Mouse (Mus musculus): Measurements from ENCODE around the gene Slc7a15.
"Not testable (repeated sequence)": the region's sequence is repeated elsewhere in the genome, so short reads cannot be mapped to it uniquely, and the experiment has no call there.

Gene Slc7a15

DNA sequence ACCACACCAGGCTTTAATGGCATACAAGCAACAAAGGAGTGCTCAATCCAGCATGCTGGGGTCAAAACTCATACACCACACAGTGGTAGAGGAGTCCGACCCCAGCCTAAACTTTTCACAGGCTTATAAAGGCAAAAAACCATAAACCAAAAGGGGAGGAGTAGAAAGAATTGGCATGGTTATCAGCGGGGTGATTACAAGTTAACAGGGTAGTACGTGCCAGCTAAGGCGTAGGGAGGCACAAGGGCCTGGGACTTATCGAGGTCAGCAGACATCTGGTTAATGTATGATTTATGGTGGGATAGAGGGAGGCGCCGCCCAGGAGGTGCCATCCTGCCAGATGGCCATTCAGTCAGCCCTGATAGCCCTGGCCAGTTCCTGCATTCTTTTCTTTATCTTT, at the start of gene Slc7a15:
Gene Slc7a15, minus strand, starts transcription at position 101 of the 400 bp plus-strand sequence.
- not testable (repeated sequence) for DNase-seq

DNA sequence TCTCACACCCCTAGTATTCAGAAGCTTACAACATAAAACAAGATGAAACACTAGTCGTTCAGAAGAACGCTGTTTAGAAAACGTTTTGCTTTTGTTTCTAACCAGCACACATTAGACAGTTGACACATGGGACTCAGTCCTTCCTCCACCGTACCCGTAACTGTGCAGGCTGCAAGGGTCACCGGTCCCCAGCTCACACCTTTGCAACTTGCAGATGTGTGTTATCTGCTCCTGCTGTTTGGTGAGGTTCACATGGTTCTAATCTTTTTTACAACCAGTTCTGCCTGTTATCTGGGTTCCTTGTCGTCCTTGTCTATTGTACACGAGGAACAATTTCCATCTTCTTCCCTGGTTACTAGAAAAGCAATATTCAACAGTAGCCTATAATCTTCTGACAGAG, 49.3 kb upstream of the Slc7a15 start:
- not testable (repeated sequence) for DNase-seq

DNA sequence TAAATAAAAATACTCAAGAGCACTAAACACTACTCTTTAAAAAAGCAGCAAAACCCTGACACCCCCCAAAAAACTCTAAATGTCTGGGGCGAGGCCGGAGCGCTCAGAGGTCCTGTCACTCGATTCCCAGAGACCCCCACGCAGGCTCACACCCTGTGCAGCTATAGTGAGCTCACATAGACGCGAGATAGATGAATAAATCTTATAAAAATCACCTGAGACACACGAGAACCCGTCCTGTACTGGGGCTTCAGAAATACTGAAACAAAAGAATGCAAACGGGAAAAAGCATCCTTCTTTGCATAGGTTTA, 42.5 kb upstream of the Slc7a15 start:
- DNase-seq = peak in 1 of 2 experiments; percentile 28

DNA sequence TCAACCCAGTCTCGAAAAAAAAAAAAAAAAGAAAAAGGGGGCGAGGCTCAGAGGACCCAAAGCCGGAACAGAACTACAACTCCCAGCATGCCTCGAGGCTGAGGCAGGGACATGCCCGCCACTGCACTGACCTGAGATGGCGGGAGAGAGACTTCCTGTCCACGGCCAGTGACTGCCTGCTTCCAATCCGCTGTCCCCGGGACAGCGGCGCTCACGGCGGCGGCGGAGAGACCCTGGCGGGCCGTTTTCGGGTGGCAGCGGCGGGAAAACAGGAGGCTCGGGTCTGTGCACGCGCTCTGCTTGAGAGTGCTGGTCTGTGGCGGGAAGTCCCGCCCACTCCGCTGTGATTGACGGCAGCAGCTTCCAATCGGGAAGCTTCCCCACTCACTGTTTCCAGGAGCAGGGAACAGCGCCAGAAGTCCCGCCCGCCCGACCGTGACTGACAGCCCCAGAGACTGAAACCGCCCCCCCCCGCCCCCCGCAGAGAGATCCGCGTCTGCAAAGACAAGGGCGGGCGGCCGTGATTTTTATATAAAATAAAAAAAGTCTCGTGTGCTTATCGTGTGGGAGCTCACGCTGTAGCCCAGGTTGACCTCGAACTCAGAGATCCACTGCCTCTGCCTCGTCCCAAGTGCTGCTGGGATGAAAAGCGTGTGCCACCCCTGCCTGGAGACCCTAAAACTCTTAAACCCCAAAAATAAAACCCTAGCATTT, 42.0 kb upstream of the Slc7a15 start:
- peak; percentile 98 to 100 for DNase-seq

DNA sequence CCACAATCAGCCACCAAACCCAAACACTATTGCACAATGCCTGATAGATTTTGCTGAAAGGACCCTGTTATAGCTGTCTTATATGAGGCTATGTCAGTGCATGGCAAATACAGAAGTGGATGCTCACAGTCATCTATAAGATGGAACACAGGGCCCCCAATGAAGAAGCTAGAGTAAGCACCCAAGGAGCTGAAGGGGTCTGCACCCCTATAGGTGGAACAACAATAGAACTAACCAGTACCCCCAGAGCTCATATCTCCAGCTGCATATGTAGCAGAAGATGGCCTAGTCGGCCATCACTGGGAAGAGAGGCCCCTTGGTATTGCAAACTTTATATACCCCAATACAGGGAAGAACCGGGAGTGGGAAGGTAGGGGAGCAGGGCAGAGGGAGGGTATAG, 41.3 kb upstream of the Slc7a15 start:
- peak in 1 of 2 experiments; percentile 10 for DNase-seq

DNA sequence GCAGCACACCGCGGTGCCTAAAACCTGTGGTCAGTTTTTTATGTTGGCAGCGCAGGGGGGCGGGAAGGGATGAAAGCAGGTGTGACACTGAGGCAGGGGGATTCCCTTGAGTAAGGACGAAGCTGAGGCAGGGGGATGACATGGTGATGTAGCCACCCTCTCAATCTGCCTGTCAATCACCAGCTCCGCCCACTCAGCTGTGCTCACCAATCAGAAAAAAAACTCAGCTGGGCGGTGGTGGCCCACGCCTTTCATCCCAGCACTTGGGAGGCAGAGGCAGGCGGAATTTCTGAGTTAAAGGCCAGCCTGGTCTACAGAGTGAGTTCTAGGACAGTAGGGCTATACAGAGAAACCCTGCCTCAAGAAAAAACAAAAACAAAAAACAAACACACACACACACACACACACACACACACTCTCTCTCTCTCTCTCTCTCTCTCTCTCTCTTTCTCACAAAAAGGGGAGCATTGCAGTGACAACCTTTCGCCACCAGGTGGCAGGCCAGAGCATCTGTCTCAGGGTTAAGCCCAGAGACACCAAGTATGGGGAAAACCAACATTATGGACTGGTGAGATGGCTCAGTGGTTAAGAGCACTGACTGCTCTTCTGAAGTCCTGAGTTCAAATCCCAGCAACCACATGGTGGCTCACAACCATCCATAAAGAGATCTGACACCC, 39.7 kb upstream of the Slc7a15 start:
- DNase-seq = peak; percentile 74 to 79

DNA sequence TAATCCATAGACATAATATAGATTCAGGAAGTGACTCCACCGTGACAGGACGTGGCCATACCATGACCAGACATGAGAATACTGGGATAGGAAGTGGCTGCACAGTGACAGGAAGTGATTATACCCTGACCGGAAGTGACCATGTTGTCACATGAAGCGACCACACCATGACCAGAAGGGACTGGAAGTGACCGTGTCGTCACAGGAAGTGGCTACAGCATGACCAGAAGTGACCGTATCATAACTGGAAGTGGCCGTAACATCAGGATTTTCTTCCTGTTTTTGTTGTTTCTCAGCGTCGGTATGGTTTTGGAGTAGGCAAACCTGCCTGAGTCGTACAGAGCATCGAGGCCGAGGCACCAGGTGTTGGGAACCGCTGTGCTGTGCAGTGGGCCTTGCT, 38.1 kb upstream of the Slc7a15 start:
- DNase-seq = no peak

DNA sequence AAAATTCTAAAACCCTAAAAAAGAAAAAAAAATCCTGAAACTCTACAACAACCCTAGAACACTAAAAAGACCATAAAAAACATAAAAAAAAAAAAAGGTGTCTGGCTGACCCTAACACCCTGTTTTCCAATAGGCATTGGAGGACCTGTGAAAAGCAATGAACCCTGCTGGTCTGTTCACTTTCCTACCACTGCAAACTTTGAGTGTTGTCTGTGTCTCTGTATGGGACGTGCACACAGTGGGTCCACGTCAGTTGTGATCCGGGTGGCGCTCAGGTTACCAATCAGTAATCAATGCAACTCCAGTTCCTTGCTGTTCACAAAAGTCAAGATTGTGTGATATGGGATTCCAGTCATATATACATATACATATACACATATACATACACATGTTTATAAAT, 36.7 kb upstream of the Slc7a15 start:
- no peak for DNase-seq

DNA sequence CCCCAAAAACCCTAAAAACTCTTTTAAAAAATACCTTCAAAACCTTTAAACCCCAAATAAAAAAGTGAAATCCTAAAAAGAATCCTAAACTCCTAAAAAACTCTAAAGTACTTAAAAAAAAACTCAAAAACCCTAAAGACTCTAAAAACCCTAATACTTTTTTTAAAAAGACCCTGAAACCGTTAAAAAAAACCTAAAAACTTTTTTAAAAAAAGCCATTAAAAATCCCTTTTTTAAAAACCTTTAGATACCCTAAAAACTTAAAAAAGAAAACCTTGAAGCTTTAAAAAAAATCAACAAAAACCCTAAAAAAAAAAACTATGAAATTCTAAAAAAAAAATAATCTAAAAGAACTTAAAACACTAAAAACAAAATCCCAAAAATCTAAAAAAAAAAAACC, 35.4 kb upstream of the Slc7a15 start:
- DNase-seq = no peak

DNA sequence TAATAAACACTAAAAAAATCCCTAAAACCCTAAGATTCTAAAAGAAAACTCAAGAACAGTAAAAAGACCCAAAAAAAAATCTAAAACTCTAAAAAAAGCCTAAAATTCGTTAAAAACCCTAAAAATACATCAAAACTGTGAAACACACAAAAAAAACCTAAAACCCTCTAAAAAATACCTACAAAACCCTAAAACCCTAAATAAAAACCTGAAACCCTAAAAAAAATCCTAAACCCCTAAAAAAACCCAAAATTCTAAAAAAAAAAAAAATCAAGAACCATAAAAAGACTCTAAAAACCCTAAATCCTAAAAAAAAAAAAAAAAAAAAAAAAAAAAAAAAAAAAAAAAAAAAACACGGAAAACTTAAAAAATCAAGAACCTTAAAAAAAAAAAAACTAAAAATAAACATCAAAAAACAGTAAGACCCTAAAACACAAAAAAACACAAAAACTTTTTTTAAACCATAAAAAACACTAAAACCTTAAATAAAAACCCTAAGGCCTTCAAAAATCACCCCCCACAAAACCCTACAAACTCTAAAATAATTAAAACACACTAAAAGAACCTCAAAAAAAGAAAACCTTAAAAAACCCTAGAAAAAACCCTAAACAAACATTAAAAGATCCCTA, 34.0 kb upstream of the Slc7a15 start:
- no peak for DNase-seq

DNA sequence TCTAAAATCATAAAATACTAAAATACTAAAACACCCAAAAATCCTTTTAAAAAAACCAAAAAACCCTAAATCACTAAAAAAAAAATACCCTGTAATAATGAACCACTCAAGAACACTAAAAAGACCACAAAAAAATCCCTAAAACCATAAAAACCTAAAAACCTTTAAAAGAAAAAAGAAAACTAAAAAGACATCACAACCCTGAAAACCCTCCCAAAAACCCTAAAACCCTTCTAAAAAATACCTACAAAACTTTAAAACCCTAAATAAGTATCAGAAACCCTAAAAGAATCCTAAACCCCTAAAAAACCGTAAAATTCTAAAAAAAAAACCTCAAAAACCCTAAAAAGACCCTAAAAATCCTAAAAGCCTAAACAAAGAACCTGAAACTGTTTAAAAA, 32.8 kb upstream of the Slc7a15 start:
- no peak for DNase-seq

DNA sequence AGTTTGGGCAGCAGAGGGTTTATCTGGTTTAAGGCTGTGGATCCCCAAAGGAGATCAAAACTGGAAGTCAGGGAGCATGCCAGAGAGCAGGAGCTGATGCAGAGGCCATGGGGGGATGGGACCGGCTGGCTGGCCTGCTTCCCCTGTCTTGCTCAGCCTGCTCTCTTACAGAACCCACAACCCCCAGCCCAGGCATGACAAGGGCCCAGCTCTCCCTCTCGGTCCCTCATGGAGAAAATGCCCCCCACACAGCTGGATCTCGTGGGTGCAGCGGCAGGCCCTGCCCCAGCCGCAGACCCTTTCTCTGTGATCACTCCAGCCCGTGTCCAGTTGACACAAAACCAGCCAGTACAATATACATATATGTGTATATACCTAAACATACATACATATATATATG, 30.7 kb upstream of the Slc7a15 start:
- no peak for DNase-seq

DNA sequence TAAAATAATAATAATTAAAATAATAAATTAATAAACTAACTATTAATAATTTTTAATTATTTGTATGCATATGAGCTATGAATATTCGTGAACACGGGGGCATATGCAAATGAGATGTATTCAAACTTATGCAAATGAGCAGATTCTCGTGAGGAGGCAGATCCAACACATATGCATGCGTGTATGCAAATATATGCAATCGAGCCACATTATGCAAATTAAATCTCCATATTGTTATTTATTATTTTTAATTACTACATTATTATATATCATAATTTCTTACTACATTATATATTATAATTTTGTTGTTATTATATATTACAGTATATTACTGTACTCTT, 21.8 kb upstream of the Slc7a15 start:
- no peak for DNase-seq

DNA sequence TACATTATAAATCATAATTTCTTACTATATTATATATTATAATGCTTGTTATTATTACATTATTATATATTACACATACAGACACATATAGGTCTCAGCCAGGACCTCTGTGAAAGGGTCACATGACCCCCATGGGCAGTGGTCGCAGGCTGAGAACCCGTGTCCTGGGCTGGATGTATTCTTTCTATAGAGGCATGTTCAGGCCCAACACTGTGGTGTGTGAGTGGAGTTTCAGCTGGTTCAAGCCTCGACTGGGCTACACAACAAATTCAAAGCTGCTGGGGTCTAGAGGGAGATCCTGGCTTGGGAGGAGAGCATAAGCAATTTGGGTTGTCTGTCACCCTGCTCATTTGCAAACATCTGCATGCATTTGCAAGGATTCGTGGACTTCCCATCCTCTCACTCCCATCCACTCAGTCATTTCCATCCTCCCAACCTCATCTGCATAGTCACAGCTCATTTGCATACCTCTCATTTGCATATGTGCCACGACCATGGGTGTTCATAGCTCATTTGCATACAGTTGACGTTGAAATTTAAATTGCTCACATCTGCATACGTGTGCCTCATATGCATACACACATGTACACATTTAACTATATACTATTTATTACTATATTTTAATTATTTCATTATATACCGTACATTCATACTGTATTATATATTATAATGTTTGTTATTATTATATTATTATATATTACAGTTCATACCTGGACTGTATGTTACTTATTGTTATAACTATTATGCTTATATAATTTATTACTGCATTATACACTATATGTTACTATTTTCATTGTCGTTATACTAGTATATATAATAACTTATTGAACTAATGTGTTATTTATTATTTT, 21.2 kb upstream of the Slc7a15 start:
- DNase-seq = no peak

DNA sequence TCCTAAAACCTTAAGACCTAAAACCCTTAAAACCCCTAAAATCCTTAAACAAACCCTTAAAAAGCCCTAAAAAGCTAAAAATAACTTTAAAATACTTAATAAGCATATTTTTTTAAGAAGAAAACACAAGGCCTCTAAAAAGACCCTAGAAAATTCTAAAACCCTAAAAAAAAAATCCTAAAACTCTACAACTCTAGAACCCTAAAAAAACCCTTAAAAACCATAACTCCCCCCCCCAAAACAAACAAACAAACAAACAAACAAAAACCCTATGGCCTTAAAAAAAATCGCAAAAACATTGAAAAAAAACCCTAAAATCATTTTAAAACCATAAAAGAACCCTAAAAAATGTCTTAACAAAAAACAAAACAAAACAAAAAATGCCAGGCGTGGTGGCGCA, 19.4 kb upstream of the Slc7a15 start:
- DNase-seq = no peak

DNA sequence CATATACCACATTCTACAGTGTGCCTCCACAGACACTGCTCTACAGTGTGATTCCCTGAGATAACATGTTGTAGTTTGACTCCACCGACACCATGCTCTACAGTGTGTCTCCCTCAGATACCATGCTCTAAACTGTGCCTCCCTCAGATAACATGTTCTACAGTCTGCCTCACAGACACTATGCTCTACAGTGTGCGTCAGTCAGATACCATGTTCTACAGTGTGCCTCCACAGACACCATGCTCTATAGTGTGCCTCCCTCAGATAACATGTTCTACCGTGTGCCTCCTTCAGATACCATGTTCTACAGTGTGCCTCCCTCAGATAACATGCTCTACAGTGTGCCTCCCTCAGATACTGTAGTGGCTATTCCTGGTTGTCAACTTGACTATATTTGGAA, 10.2 kb upstream of the Slc7a15 start:
- DNase-seq = no peak

DNA sequence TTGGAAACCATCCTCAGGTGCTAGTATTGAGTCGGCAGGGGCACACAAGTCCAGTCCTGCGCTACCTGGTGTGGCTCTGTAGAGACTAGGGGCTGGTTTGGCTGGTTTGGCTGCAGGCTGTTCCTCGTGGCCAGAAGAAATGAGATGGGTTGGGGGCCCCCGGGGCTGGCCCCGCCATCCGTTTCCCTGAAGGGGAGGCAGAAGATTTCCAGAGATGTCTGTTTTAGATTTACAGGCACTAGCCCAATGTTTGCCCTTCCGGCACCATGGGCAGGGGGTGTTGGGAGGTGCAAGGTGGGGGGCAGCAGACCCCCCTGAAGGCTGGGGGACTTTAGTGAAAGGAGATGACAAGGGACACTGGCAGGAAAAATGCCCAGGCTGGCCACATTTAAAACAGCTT, 3.3 kb downstream of the Slc7a15 start:
- DNase-seq = no peak

DNA sequence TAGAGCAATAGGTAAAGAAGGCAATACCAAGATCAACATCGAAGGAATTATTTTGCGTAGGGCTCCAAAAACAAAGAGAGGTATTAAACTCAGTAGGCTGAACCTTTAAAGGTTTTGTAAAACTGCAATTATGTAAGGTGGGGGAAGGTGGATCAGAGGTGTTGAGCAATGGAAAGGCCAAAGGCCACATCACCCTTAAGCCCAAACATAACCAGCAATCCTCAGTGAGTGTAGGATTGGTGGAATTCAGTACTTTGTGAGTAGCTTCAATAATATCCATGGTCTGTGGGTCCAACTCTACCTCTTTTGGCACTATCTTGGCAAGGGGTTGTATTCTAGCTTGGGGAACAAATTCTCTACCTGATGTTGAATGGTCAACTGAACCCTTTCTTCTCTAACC, 7.5 kb downstream of the Slc7a15 start:
- not testable (repeated sequence) for DNase-seq

DNA sequence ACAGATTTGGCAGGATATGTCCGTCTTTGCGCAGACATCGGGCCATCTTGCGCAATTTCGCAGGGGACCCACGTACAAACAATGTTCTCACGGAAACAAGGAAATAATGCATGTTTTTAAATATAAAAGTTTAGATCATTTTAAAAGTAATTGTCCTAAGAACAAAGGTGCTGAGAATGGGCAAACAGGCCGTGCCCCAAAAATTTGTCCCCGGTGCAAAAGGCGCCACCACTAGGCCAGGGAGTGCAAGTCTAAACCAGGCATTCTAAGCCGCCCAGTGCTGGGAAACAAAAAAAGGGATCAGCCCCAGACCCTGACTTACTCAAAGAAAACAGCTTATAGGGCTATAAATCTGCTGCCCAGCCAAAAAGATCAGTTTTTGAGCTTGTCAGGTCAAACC, 25.5 kb downstream of the Slc7a15 start:
- no peak for DNase-seq

DNA sequence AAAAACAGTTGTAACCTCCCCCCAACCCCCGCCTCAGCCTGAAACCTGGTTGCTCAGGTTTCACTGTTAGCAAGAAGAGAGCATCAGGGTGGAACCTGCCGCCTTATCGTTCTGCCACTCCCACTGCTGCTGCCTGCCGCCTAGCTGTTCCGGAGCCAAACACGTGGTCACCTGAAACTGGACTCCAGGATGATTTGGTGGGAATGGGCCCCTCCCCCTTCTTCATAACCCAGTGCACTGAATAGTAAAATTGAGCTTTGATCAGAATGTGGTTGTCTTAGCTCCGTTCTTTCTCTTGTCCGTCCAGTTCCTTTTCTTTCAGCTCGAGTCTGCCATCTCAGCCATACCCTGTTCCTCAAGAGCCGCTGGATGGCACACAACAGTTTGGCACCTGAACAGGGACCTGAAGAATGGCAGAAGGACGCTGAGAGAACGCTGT, 26.9 kb downstream of the Slc7a15 start:
- not testable (repeated sequence) for DNase-seq

DNA sequence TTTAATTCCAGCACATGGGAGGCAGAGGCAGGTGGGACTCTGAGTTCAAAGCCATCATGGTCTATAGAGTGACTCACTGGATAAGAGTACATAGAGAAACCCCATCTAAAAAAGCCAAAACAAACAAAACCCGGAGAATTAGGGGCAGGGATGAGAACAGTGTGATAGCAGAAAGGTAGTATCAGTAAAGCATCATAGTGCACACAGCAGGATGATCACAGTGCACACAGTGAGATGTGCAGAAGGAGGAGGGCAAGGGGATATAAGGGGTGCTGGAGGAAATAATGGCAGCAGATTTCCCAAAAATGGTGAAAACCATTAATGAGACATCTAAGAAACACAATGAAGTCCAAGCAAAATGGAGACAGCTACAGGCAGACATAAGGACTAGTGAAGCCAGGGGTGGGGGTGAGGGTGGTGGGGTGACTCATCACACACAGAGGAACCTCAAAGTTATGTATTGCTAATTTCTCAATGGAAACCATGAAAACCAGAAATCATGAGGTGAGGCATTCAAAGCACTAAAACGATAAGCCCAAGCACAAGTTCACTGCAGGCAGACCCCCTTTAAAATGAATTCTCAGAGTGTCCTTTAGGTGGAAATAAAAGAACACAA, 27.5 kb downstream of the Slc7a15 start:
- DNase-seq = not testable (repeated sequence)

DNA sequence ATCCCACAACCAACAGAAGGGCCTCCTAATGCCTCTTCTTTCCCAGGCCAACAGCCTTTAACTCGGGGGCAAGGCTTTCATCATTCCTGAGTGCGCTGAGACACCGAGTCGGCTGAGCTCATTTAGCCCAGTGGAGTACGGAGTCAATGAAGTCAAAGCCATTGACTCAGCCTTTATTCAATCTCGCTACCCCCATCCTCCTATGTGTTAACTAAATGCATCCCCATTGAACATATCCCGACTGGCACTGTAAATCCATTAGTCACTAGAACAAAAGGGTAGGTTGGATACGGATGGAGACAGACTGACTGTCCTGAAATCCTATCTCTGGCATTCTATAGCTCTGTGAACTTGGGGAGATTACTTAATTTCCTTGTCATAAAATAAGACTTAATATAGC, 36.7 kb downstream of the Slc7a15 start:
- DNase-seq = not testable (repeated sequence)

DNA sequence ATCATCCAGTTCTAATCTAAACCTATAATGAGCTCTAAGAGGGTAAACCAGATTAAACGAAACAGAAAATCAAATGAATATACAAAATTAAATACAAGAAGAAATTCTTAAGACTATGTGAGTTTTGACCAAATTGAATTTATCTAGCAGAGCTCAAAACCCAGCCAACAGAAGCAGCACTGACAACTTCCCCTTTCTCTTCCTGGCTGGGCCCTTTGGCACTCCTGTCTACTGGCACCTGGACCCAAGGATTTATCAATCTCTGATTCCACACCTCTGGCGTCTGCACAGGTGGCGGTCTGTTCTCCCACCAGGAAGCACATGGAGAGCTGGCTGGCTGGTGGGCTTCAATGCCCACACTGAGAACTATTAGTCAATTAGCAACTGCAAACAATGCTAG, 39.0 kb downstream of the Slc7a15 start:
- not testable (repeated sequence) for DNase-seq

Measured in cerebellum, adult 18-20 months (tissue).